Mouse (Mus musculus): ENCODE data around the gene Tcf25. TPM values are rescaled to one million over a fixed set of nuclear protein-coding genes. Genes with fewer than 3 reads are reported as not detected.
A peak's percentile ranks its signal among the peaks of the same experiment; 100 is the strongest.

Tcf25 gene
- polyA plus RNA-seq, 1 experiment from 2014 or later: 186 TPM

DNA sequence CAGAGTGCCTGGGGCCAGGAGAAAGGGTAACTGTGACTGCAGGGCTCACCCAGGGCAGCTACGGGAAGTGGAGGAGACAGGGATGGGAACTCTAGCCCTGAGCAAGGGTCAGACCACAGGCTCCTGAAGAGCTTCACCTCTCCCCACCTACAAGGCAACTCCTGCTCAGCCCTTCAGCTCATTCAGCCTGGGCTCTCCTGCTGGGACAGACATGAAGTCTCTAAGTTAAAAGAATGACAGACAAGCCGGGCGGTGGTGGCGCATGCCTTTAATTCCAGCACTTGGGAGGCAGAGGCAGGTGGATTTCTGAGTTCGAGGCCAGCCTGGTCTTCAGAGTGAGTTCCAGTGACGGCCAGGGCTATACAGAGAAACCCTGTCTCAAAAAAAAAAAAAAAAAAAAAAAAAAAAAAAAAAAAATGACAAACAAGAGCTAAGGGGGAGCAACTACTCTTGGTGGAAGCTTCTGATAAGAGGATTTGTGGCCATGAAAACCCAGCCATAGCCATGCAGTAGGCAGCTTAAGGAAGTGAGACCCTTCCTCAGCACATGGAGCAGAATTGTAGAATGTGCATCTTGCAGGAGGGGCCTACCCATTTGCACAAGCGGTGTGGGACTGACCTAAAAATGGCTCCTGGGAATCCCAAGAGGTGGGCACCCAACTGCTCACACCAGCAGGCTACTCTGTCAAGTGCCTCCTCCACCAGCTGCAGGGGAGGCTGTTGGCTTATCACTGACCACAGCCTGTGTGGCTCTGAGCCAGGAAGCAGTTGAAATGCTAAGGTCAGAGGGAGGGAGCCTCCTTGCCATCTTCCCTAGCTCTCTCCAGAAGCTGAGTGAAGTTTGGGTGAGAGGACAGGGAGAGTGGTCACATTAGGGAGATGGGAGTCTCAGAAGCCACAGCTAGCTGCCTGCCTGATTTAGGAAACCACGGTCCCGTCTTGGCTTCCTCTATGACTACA lies 35.3 kb downstream of the Tcf25 start:
- H3K9ac ChIP-seq (ENCODE audit: low read length): no peak overlapping the region
- peak; percentile 52 for DNase-seq (ENCODE audit: low spot score)
- H3K27me3 ChIP-seq (ENCODE audit: control insufficient read depth, insufficient read depth, low read length): no peaks in the 10 kb centered on the region
- ATAC-seq (replicated peaks; ENCODE audit: low FRiP score): no peak
- no peak overlapping the region for H3K4me2 ChIP-seq (ENCODE audit: low read depth, low read length, severe bottlenecking)
- H3K4me3 ChIP-seq (ENCODE audit: low read depth, low read length): no peak overlapping the region
- no peaks in the 10 kb centered on the region for H3K36me3 ChIP-seq (ENCODE audit: control insufficient read depth, insufficient read depth, low read length)
- peaks cover 15% of the 10 kb centered on the region; the same call in 1 of the 2 replicates for H3K4me1 ChIP-seq (replicated peaks; ENCODE audit: control insufficient read depth, insufficient read depth, low read length)
- 80% methylated on average over 9 of the region's 9 CpGs for WGBS
- H3K27ac ChIP-seq (ENCODE audit: low read depth, low read length): no peak overlapping the region
- H3K9me3 ChIP-seq (ENCODE audit: control insufficient read depth, low read length): no peaks in the 10 kb centered on the region

DNA sequence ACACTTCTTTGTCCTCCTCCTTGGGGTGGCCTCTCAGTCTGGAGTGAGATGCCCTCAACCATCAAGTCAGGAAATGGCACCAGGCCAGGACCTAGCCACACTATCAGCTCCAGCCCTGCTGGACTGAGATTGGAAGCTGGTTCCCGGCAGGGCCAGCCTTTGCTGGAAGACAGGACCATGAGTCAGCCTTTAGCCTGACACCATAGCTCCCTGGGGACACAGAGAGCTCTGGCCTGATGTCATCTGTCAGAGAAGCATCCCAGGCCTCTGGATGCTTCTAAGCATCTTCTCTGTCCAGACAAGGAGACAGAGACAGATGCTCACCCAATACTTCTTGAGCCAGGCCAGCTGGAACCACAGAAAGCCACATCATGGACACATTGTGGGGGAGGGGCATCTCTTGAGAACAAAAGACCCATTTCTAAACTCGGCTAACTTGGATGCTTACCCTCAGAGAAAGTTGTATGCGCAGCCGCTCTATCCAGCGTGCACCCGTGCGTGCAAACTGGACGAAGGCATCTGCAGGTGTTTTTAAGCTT lies 36.6 kb downstream of the Tcf25 start:
- ATAC-seq (replicated peaks; ENCODE audit: low FRiP score): no peak
- Histone ChIP-seq H3K4me2 (ENCODE audit: low read depth, low read length, severe bottlenecking) (peak overlapping the region; percentile 53), H3K9ac (ENCODE audit: low read length) (peak overlapping the region; percentile 65), H3K27ac (ENCODE audit: low read depth, low read length) (peak overlapping the region; percentile 84), H3K36me3 (ENCODE audit: control insufficient read depth, insufficient read depth, low read length) (no peaks in the 10 kb centered on the region), H3K4me3 (ENCODE audit: low read depth, low read length) (peak overlapping the region; percentile 68), H3K27me3 (ENCODE audit: control insufficient read depth, insufficient read depth, low read length) (no peaks in the 10 kb centered on the region), H3K9me3 (ENCODE audit: control insufficient read depth, low read length) (no peaks in the 10 kb centered on the region), H3K4me1 (replicated peaks; ENCODE audit: control insufficient read depth, insufficient read depth, low read length) (peaks cover 17% of the 10 kb centered on the region)
- WGBS: 48% methylated on average over 8 of the region's 8 CpGs
- DNase-seq (ENCODE audit: low spot score): peak; percentile 64

DNA sequence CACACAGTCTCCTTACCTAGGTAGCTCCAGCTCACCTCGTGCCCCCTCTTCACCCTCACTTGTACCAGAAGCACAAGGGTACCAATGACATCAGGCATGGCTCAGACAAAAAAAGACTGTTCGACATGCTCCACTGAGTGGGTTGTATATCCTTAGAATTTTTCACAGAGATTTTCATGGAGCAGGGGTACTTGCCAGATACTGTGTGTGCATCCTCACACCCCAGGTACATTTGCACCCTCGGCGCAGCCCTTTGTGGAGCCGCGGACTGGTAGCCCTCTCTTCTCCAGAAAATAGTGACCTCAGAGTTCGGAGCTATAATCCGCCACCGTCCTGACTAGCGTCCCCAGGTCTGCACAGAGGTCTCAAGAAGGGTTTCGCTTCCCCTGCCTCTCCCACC lies 37.2 kb downstream of the Tcf25 start:
- no peaks in the 10 kb centered on the region for H3K27me3 ChIP-seq (ENCODE audit: control insufficient read depth, insufficient read depth, low read length)
- WGBS: 3% methylated on average over 11 of the region's 11 CpGs
- peaks cover 17% of the 10 kb centered on the region for H3K4me1 ChIP-seq (replicated peaks; ENCODE audit: control insufficient read depth, insufficient read depth, low read length)

DNA sequence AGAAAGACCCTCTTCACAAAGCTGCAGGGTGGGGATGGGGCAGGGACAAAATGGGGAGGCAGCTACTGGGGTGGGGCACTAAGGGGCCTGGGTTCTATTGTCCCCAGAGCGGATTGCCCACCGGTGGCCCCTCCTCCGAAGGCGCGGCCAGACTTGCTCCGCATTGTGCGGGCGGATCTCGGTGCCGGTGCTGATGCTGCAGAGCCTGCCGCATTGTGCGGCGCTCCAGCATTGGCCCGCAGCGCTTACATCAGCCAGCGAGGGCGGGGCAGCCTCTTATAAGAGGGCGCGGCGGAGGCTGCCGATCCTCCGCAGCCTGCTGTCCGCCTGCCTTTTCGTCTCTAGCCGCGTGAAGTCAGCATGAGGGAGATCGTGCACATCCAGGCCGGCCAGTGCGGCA lies 37.7 kb downstream of the Tcf25 start, which contains the start of gene Tubb3:
Gene Tubb3, plus strand, starts transcription at position 179 of the 400 bp plus-strand sequence.
- H3K27me3 ChIP-seq (ENCODE audit: control insufficient read depth, insufficient read depth, low read length): no peaks in the 10 kb centered on the region
- peaks cover 15% of the 10 kb centered on the region for H3K4me1 ChIP-seq (replicated peaks; ENCODE audit: control insufficient read depth, insufficient read depth, low read length)

More for the DNA sequence above, 37.2 kb downstream of the Tcf25 start:
- DNase-seq (ENCODE audit: low spot score): no peak
- H3K9me3 ChIP-seq (ENCODE audit: control insufficient read depth, low read length): no peaks in the 10 kb centered on the region
- ATAC-seq (replicated peaks; ENCODE audit: low FRiP score): peak; percentile 13
- H3K9ac ChIP-seq (ENCODE audit: low read length): peak overlapping the region; percentile 65
- peak overlapping the region; percentile 53 for H3K4me2 ChIP-seq (ENCODE audit: low read depth, low read length, severe bottlenecking)
- H3K36me3 ChIP-seq (ENCODE audit: control insufficient read depth, insufficient read depth, low read length): no peaks in the 10 kb centered on the region
- H3K27ac ChIP-seq (ENCODE audit: low read depth, low read length): peak overlapping the region; percentile 84
- H3K4me3 ChIP-seq (ENCODE audit: low read depth, low read length): peak overlapping the region; percentile 68

DNA sequence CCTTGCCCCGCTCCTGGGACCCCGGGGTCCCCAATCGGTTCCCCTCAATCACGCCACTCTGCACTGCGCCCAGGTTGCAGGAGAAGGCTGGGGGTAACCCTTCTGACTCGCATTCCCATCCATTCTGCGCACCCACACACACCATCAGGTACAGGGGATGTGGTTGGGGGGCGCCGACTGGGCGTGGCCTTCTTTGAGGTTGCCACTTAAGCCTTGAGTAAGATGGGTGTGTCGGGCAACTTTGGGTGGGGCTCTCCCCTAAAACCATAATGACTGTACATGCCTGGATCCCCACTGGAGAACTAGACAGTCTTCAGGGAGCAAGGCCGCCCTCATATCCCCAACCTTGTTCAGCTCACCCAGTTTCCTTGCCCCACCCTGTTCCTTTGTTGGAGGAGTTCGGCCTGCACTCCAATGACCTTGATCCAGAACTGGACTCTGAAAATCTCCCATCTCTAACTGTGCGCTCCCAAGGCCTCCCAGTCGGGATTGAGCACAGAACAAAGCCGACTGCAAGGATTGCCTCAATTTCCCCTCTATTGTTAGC lies 38.3 kb downstream of the Tcf25 start:
- H3K4me1 ChIP-seq (replicated peaks; ENCODE audit: control insufficient read depth, insufficient read depth, low read length): peaks cover 15% of the 10 kb centered on the region
- H3K36me3 ChIP-seq (ENCODE audit: control insufficient read depth, insufficient read depth, low read length): no peaks in the 10 kb centered on the region
- H3K27me3 ChIP-seq (ENCODE audit: control insufficient read depth, insufficient read depth, low read length): no peaks in the 10 kb centered on the region
- H3K9ac ChIP-seq (ENCODE audit: low read length): peak overlapping the region; percentile 65
- ATAC-seq (replicated peaks; ENCODE audit: low FRiP score): peak; percentile 12
- peak overlapping the region; percentile 53 for H3K4me2 ChIP-seq (ENCODE audit: low read depth, low read length, severe bottlenecking)
- H3K9me3 ChIP-seq (ENCODE audit: control insufficient read depth, low read length): no peaks in the 10 kb centered on the region
- DNase-seq (ENCODE audit: low spot score): no peak
- WGBS: 2% methylated on average over 16 of the region's 16 CpGs
- H3K4me3 ChIP-seq (ENCODE audit: low read depth, low read length): peak overlapping the region; percentile 68
- peak overlapping the region; percentile 81 for H3K27ac ChIP-seq (ENCODE audit: low read depth, low read length)

More for the DNA sequence above, 37.7 kb downstream of the Tcf25 start, which contains the start of gene Tubb3:
- ATAC-seq (replicated peaks; ENCODE audit: low FRiP score): peak; percentile 88
- Histone ChIP-seq H3K4me2 (ENCODE audit: low read depth, low read length, severe bottlenecking) (peak within 1 kb of the TSS; percentile 53), H3K9ac (ENCODE audit: low read length) (peak within 1 kb of the TSS; percentile 65), H3K9me3 (ENCODE audit: control insufficient read depth, low read length) (no peaks in the 10 kb centered on the region), H3K36me3 (ENCODE audit: control insufficient read depth, insufficient read depth, low read length) (no peaks in the 10 kb centered on the region), H3K4me3 (ENCODE audit: low read depth, low read length) (peak within 1 kb of the TSS; percentile 68), H3K27ac (ENCODE audit: low read depth, low read length) (peak within 1 kb of the TSS; percentile 84)
- WGBS: under 1% methylated on average over 29 of the region's 29 CpGs
- DNase-seq (ENCODE audit: low spot score): peak; percentile 94

DNA sequence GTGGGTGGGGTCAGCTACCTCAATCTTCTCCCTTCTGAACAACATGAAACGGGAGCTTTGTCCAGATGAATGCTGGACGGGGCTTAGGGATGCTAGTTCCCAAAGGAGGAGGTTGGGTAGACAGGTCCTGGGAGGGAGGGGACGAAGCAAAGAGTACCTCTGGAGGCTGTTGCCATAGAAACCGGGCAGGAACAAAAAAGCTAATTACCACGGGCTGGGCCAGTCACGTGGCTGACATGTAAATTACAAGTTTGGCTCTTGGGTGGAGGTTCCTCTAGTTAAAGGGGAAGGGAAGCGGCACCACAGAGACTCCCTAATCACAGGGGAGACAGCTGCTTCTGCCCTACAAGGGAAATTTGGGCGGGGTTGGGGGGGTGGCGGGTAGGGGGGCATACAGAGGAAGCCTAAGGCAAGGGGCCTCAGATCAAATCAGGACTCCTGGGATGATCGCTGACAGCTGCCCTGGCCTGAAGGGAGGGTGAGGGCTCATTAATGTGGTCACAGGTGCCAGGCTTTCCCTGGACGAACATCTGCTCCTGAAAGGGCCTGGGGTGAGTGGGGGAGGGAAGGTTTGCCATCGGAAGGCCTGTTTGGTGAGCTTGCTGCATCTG lies 39.1 kb downstream of the Tcf25 start:
- Histone ChIP-seq H3K9ac (ENCODE audit: low read length) (peak overlapping the region; percentile 65), H3K4me2 (ENCODE audit: low read depth, low read length, severe bottlenecking) (peak overlapping the region; percentile 53), H3K36me3 (ENCODE audit: control insufficient read depth, insufficient read depth, low read length) (no peaks in the 10 kb centered on the region), H3K27me3 (ENCODE audit: control insufficient read depth, insufficient read depth, low read length) (no peaks in the 10 kb centered on the region), H3K27ac (ENCODE audit: low read depth, low read length) (peak overlapping the region; percentile 81), H3K4me1 (replicated peaks; ENCODE audit: control insufficient read depth, insufficient read depth, low read length) (peaks cover 15% of the 10 kb centered on the region), H3K4me3 (ENCODE audit: low read depth, low read length) (peak overlapping the region; percentile 68), H3K9me3 (ENCODE audit: control insufficient read depth, low read length) (no peaks in the 10 kb centered on the region)
- DNase-seq (ENCODE audit: low spot score): peak; percentile 87
- under 1% methylated on average over 11 of the region's 12 CpGs for WGBS
- ATAC-seq (replicated peaks; ENCODE audit: low FRiP score): peak; percentile 52

DNA sequence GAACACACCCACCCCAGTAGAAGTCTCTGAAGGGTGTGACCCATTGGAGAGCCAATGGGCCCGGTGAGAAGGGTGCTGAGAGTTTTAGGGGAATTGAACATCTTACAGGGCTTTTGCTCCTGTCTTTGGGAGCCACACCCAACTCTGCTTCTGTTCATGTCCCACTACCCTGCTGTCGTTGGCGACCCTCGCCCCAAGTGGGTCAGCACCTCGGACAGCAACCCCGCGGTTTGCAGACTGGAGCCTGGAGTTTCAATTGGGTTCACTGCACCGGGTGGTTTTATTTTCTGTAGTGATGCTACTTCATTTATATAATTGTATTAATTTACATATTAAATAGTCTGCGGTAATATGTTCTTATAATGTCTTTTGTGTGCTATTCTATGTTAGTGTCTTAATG lies 40.7 kb downstream of the Tcf25 start:
- Histone ChIP-seq H3K9ac (ENCODE audit: low read length) (peak overlapping the region; percentile 50; the same call in 1 of the 2 replicates), H3K4me2 (ENCODE audit: low read depth, low read length, severe bottlenecking) (peak overlapping the region; percentile 53), H3K4me3 (ENCODE audit: low read depth, low read length) (peak overlapping the region; percentile 68), H3K36me3 (ENCODE audit: control insufficient read depth, insufficient read depth, low read length) (peaks cover 3% of the 10 kb centered on the region; the same call in 1 of the 2 replicates), H3K9me3 (ENCODE audit: control insufficient read depth, low read length) (no peaks in the 10 kb centered on the region), H3K4me1 (replicated peaks; ENCODE audit: control insufficient read depth, insufficient read depth, low read length) (peaks cover 15% of the 10 kb centered on the region), H3K27me3 (ENCODE audit: control insufficient read depth, insufficient read depth, low read length) (no peaks in the 10 kb centered on the region), H3K27ac (ENCODE audit: low read depth, low read length) (peak overlapping the region; percentile 44; the same call in 1 of the 2 replicates)
- 15% methylated on average over 9 of the region's 9 CpGs for WGBS
- no peak for ATAC-seq (replicated peaks; ENCODE audit: low FRiP score)
- DNase-seq (ENCODE audit: low spot score): peak; percentile 78

Data from forebrain, embryonic 11.5 days (tissue).